Mouse (Mus musculus) brown adipose tissue, adult 24 weeks (tissue): Measurements from ENCODE around the gene Cacna1c. TPM values are rescaled to one million over a fixed set of nuclear protein-coding genes. Genes with fewer than 3 reads are reported as not detected.

Source experiments
- H3K27ac ChIP-seq: fragments of 200-500 bp; replicated peaks from 2 replicates; pipeline ENCODE4 v1.5.1; 2012; ENCODE audit warnings: low read depth, mild to moderate bottlenecking, low read length
- H3K4me1 ChIP-seq: fragments of 200-500 bp; 2 replicates; pipeline ENCODE4 v1.6.1; 2012; ENCODE audit warnings: low read length, mixed read lengths; ENCODE audit not compliant: control insufficient read depth, insufficient read depth, insufficient read length
- H3K4me3 ChIP-seq: fragments of 200-500 bp; 2 replicates; pipeline ENCODE4 v1.5.1; 2012; ENCODE audit warnings: low read depth, mild to moderate bottlenecking, low read length, moderate library complexity; ENCODE audit not compliant: insufficient read depth
- polyA plus RNA-seq: library from polyadenylated mRNA; stranded (reverse); fragments of >200 nt; gene quantifications from 2 replicates; pipeline ENCODE4 v1.2.4, GENCODE M21; 2012; ENCODE audit not compliant: missing spikeins, insufficient read depth, insufficient read length

Cacna1c gene
- polyA plus RNA-seq, 1 experiment, result 0.48 TPM

DNA sequence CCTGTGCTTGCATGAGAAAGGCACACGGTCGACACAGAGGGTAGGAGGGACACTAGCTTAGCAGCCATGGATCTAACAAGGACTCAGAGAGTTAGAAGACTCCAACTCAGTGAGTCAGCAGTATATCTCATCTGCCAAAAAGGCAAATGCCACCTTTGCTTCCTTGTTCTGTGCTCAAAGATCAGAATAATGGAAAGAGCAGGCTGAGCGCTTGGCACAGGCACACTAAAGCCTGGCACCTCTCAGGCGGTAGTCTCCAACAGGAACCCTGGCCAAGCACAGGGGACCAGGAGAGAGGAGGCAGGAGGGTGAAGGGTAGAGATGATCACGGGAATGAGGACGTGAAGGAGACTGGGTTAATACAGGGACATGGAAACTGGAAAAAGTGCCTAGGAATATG, 119.0 kb downstream of the Cacna1c start:
- H3K4me3 ChIP-seq, result no peak overlapping the region
- H3K27ac ChIP-seq, result no peak overlapping the region
- H3K4me1 ChIP-seq, result no peaks in the 10 kb centered on the region

- Histone ChIP-seq H3K4me3 (no peak overlapping the region), H3K4me1 (no peaks in the 10 kb centered on the region), H3K27ac (no peak overlapping the region)
These were observed 122.7 kb downstream of the Cacna1c start for GRCm38 (mm10) chr6:119073419-119074071.

- no peak overlapping the region for H3K27ac ChIP-seq
- H3K4me3 ChIP-seq, result no peak overlapping the region
- H3K4me1 ChIP-seq, result no peaks in the 10 kb centered on the region
These were observed 123.4 kb downstream of the Cacna1c start for GRCm38 (mm10) chr6:119072772-119073171.

- Histone ChIP-seq H3K4me1 (no peaks in the 10 kb centered on the region), H3K27ac (no peak overlapping the region), H3K4me3 (no peak overlapping the region)
These were observed 125.4 kb downstream of the Cacna1c start for GRCm38 (mm10) chr6:119070771-119071170.

- Histone ChIP-seq H3K27ac (no peak overlapping the region), H3K4me1 (no peaks in the 10 kb centered on the region), H3K4me3 (no peak overlapping the region)
These were observed 125.9 kb downstream of the Cacna1c start for GRCm38 (mm10) chr6:119070351-119070750.

DNA sequence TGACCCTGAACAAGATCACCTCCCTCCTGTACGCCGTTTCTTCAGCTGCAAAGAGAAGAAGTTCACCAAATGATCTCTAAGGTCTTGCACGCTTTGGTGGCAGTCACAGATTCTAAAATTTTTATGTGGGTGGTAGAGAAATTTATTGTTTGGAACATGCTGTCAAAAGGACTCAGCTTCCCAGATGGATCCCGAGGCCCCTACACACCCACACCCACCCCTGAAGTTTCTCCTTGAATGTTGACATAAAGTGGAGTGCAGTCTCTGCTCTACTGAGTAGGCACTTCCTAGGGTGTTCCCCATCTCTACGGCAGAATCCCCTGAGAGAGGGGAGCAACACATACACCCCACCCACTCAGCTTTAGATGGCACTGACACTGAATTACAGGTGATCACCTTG, 127.1 kb downstream of the Cacna1c start:
- no peaks in the 10 kb centered on the region for H3K4me1 ChIP-seq
- H3K27ac ChIP-seq, result no peak overlapping the region
- H3K4me3 ChIP-seq, result no peak overlapping the region

DNA sequence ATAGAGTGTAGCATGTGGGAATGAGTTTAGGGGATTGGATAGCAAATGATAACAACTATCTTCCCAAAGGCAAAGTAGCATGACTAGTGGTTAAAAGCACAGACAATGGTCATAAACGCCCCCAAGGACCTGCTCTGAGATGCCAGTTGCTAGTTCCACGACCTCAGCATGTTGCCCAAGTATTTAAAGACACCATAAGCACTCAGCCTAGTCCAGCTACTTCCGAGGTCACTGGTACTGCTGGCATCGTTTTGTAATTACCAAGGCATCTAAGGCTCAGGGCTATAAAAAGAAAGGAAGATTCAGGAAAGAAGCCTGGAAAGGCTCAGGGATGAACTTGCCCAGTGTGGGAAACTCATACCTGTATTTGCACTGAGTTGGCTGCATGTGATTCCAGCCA, 127.6 kb downstream of the Cacna1c start:
- Histone ChIP-seq H3K4me3 (no peak overlapping the region), H3K27ac (no peak overlapping the region), H3K4me1 (no peaks in the 10 kb centered on the region)

GRCm38 (mm10) chr6:119064961-119065360, 131.3 kb downstream of the Cacna1c start:
- Histone ChIP-seq H3K4me3 (no peak overlapping the region), H3K27ac (no peak overlapping the region), H3K4me1 (no peaks in the 10 kb centered on the region)

GRCm38 (mm10) chr6:119064430-119064829, 131.8 kb downstream of the Cacna1c start:
- Histone ChIP-seq H3K4me1 (no peaks in the 10 kb centered on the region), H3K27ac (no peak overlapping the region), H3K4me3 (no peak overlapping the region)

GRCm38 (mm10) chr6:119062695-119063094, 133.5 kb downstream of the Cacna1c start:
- H3K27ac ChIP-seq, result no peak overlapping the region
- H3K4me3 ChIP-seq, result no peak overlapping the region
- no peaks in the 10 kb centered on the region for H3K4me1 ChIP-seq

DNA sequence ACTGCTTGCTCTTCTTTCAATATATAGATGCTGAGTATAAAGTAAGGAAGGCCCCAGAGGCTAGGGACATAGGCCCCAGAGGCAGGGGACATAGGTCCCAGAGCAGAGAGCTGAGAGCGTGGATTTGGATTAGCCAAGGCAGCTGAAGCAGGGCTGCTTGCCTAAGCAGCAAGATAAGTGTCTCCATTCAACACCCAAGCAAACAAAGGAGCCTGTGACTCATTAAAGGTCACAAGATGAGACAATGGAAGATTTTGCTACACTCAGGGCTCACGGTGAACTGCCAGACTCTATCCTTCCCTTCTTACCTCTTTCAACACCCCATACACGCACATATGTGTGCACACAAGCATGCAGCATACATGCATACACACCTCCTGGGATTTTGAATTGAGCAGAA, 137.3 kb downstream of the Cacna1c start:
- Histone ChIP-seq H3K4me3 (no peak overlapping the region), H3K4me1 (no peaks in the 10 kb centered on the region), H3K27ac (no peak overlapping the region)

DNA sequence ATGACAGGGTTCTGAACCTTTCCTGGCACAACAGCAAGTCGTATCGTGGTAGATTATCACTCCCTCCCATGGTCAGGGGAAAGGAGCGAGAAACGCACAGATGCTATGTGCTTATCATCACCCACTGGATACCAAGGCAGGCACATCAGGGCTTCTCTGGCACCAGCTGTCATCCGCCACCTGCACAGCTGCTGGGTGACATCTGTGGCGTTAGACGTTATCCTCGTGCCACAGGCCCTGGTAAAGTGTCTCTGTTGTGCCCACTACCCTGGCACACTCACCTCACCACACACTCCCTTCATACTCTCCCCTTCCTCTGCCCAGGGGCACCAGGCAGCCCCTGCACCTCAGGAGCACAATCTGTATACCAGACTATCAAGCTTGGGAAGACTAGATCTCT, 137.8 kb downstream of the Cacna1c start:
- Histone ChIP-seq H3K27ac (no peak overlapping the region), H3K4me1 (no peaks in the 10 kb centered on the region), H3K4me3 (no peak overlapping the region)

GRCm38 (mm10) chr6:119057076-119057479, 139.1 kb downstream of the Cacna1c start:
- H3K4me1 ChIP-seq, result no peaks in the 10 kb centered on the region
- H3K27ac ChIP-seq, result no peak overlapping the region
- no peak overlapping the region for H3K4me3 ChIP-seq

DNA sequence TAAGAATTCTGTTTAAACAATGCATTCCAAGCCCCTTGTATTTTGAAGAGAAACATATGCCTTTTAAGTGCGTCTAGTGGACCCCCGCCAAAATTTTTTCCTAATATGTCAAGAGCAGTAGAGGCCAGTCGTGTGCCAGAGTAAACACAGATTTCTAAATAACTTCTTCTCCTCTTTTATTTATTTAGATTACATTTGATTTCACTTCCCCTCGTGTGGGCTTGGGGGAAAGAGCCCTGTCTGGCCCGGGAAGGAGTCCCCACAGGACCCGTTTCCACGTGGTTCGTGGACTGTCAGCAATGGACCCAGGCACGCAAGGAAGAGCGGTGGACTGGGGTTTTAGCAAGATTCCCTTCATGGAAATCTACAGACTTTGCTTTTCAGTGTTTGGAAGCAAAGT, 143.4 kb downstream of the Cacna1c start:
- Histone ChIP-seq H3K4me1 (no peaks in the 10 kb centered on the region), H3K27ac (no peak overlapping the region), H3K4me3 (no peak overlapping the region)

GRCm38 (mm10) chr6:119052366-119052765, 143.9 kb downstream of the Cacna1c start:
- Histone ChIP-seq H3K27ac (no peak overlapping the region), H3K4me1 (no peaks in the 10 kb centered on the region), H3K4me3 (no peak overlapping the region)

- H3K4me3 ChIP-seq, result no peak overlapping the region
- H3K4me1 ChIP-seq, result no peaks in the 10 kb centered on the region
- no peak overlapping the region for H3K27ac ChIP-seq
These were observed 144.5 kb downstream of the Cacna1c start for GRCm38 (mm10) chr6:119051721-119052120.
